Mouse (Mus musculus) testis, adult 2 months (tissue): ENCODE results near the gene Kcnmb1.

ENCODE experiments used
- CTCF ChIP-seq: fragments of 200-500 bp; IDR thresholded peaks from 2 replicates; pipeline ENCODE4 v1.5.1; 2012; ENCODE audit warnings: low read depth, mild to moderate bottlenecking, inconsistent platforms, low read length, moderate library complexity; ENCODE audit not compliant: control insufficient read depth, insufficient read depth, insufficient replicate concordance
- POLR2A ChIP-seq: fragments of 200-500 bp; IDR thresholded peaks from 2 replicates; pipeline ENCODE4 v1.6.1; 2012; ENCODE audit warnings: low read depth, mild to moderate bottlenecking, inconsistent platforms, low read length, moderate library complexity; ENCODE audit not compliant: control insufficient read depth

- TF ChIP-seq CTCF (no peak), POLR2A (no peak)
These were observed 47.5 kb downstream of the Kcnmb1 start for GRCm38 (mm10) chr11:34010133-34010858.
